Mouse (Mus musculus) cerebellum, adult (tissue): ENCODE data around the gene Cnbd2.
"Not testable (repeated sequence)": the region's sequence is repeated elsewhere in the genome, so short reads cannot be mapped to it uniquely, and the experiment has no call there.

Experiments
- ATAC-seq: cut with Nextera tagmentation; 2 replicates; pipeline ENCODE4 v1.9.2; 2017; ENCODE audit warnings: mild to moderate bottlenecking, moderate library complexity, mixed read lengths; ENCODE audit not compliant: insufficient number of reproducible peaks, low FRiP score, low TSS enrichment

Gene Cnbd2

GRCm38 (mm10) chr2:156376956-156377355 lies 64.9 kb downstream of the Cnbd2 start:
- no peak for ATAC-seq

- no peak for ATAC-seq
Observed at GRCm38 (mm10) chr2:156379929-156380328, 67.8 kb downstream of the Cnbd2 start.

- no peak for ATAC-seq
Observed at GRCm38 (mm10) chr2:156381350-156381749, 69.3 kb downstream of the Cnbd2 start.

- ATAC-seq: peak; percentile 76; the same call in 1 of the 2 replicates
Observed at GRCm38 (mm10) chr2:156392461-156393154, 80.5 kb downstream of the Cnbd2 start.

- no peak for ATAC-seq
Observed at GRCm38 (mm10) chr2:156393155-156393828, 81.2 kb downstream of the Cnbd2 start.

GRCm38 (mm10) chr2:156394282-156394681 lies 82.2 kb downstream of the Cnbd2 start:
- ATAC-seq: no peak

GRCm38 (mm10) chr2:156396096-156396495 lies 84.0 kb downstream of the Cnbd2 start:
- ATAC-seq: no peak

- ATAC-seq: no peak
Observed at GRCm38 (mm10) chr2:156397988-156398387, 85.9 kb downstream of the Cnbd2 start.

- no peak for ATAC-seq
Observed at GRCm38 (mm10) chr2:156399485-156399884, 87.4 kb downstream of the Cnbd2 start.

- no peak for ATAC-seq
Observed at GRCm38 (mm10) chr2:156401331-156401730, 89.2 kb downstream of the Cnbd2 start.

GRCm38 (mm10) chr2:156402036-156402435 lies 89.9 kb downstream of the Cnbd2 start:
- no peak for ATAC-seq

GRCm38 (mm10) chr2:156406987-156407386 lies 94.9 kb downstream of the Cnbd2 start:
- ATAC-seq: no peak

GRCm38 (mm10) chr2:156408168-156408567 lies 96.1 kb downstream of the Cnbd2 start:
- no peak for ATAC-seq

- not testable (repeated sequence) for ATAC-seq
Observed at GRCm38 (mm10) chr2:156411348-156411747, 99.2 kb downstream of the Cnbd2 start.

GRCm38 (mm10) chr2:156414996-156415395 lies 102.9 kb downstream of the Cnbd2 start:
- no peak for ATAC-seq

- ATAC-seq: no peak
Observed at GRCm38 (mm10) chr2:156415674-156416073, 103.6 kb downstream of the Cnbd2 start.

- no peak for ATAC-seq
Observed at GRCm38 (mm10) chr2:156417194-156417593, 105.1 kb downstream of the Cnbd2 start.

GRCm38 (mm10) chr2:156418467-156418866 lies 106.4 kb downstream of the Cnbd2 start:
- ATAC-seq: no peak

GRCm38 (mm10) chr2:156420327-156420693 lies 108.2 kb downstream of the Cnbd2 start:
- ATAC-seq: no peak

GRCm38 (mm10) chr2:156420694-156421380 lies 108.7 kb downstream of the Cnbd2 start, which contains the start of gene Epb41l1:
Gene Epb41l1 (plus strand): TSS chr2:156420909.
- no peak for ATAC-seq

- ATAC-seq: peak; percentile 31; the same call in 1 of the 2 replicates
Observed at GRCm38 (mm10) chr2:156421381-156422110, 109.4 kb downstream of the Cnbd2 start.
